Mouse (Mus musculus): ENCODE data around the gene Arl2. TPM values are rescaled to one million over a fixed set of nuclear protein-coding genes. Genes with fewer than 3 reads are reported as not detected.

The Arl2 gene
- polyA plus RNA-seq, 1 experiment from 2014 or later = 97.0 TPM

DNA sequence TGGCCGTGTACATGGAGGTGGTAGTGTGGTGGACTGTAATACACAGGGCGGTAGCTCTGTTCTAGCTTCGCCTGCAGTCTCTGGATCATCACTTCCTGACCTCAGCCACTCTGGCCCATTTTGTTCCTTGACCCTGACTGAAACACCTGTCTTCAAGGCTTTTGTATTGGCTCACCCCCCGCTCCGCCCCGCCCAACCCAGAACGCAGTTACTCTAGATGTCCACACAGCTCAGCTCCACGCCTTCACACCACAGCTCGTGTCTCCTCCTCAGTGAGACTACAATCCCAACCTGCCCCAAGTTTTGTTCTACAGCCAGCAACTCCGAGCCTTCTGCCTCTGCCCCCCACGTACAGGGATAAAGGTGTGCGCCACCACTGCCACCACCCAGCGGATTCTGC lies 52.5 kb downstream of the Arl2 start:
- H3K9me3 ChIP-seq (replicated peaks) = no peaks in the 10 kb centered on the region
- peaks cover 13% of the 10 kb centered on the region for H3K4me1 ChIP-seq
- H3K27ac ChIP-seq = no peak overlapping the region
- H3K36me3 ChIP-seq = peaks cover 79% of the 10 kb centered on the region
- DNase-seq (ENCODE audit: low spot score) = no peak
- no peaks in the 10 kb centered on the region for H3K27me3 ChIP-seq (ENCODE audit: low read depth, poor library complexity, severe bottlenecking)
- H3K4me3 ChIP-seq = no peak overlapping the region
- WGBS = 94% methylated on average over 13 of the region's 13 CpGs

DNA sequence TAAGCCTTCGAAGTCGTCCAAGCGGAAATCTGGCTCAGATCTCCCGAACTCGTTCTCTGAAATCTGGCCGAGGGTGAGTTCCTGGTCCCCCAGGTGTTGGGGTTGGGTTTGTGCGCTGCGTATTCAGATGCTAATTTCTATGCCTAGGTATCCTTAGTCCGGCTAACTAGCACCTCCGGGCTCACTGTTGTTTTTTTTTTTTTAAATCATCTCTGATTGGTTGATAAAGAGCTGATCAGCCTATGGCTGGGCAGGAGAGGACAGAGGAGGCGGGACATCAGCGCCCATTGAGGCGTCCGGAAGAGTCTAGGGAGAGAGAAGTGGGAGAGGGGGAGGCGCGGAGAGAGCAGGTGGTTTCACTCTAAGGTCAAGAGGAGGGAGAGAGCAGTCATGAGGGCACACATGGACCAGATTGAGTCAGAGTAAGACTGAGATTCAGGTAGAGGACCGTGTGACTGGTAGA lies 55.9 kb downstream of the Arl2 start:
- Histone ChIP-seq H3K4me1 (peaks cover 18% of the 10 kb centered on the region), H3K4me3 (peak overlapping the region; percentile 74), H3K9me3 (replicated peaks) (no peaks in the 10 kb centered on the region), H3K36me3 (peaks cover 76% of the 10 kb centered on the region), H3K27ac (peak overlapping the region; percentile 84), H3K27me3 (ENCODE audit: low read depth, poor library complexity, severe bottlenecking) (no peaks in the 10 kb centered on the region)
- 1% methylated on average over 17 of the region's 17 CpGs for WGBS
- peak; percentile 72 for DNase-seq (ENCODE audit: low spot score)

DNA sequence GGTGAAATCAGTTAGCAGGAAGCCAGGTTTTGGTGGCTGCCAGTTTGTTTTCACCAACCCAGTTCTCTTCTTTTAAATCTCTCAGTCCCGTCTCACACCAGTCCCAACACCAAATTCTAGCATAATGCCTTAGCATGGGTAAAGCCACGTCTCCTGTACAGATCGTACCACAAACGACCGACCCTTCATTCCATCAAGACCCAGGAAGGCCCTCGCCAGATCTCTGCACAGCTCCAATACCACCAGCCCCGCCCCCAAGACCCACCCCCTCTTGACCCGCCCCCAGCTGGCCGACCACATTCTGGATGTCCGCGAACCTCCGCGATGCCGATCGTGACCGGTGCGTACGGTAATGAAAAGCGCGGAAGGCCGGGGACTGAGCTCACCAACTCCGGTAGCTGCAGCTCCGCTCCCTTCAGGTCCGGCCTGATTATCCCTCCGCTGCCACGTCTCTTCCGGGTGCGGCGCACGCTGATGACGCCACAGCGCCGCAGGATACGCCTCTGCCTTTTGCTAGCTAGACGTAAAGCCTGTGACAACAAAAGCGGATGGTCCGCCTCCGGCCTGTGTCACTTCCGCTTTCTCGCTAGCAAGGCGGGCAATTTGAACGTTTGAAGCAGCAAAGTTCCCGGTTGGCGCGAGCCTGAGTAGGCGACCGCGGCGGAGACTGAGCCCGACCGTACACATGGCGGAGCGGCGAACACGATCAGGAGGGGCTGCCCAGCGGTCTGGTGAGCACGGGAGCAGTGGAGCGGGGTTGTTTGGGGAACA lies 56.7 kb downstream of the Arl2 start, which contains the start of the genes Zfpl1 and Cdca5:
Gene Zfpl1 (minus strand): TSS at position 479 of the 771 bp plus-strand sequence.
Gene Cdca5 (plus strand): TSS at position 506 of the 771 bp plus-strand sequence.
- WGBS = under 1% methylated on average over 58 of the region's 58 CpGs
- H3K27ac ChIP-seq = peak within 1 kb of the TSS; percentile 84
- H3K9me3 ChIP-seq (replicated peaks) = no peaks in the 10 kb centered on the region
- peak; percentile 98 for DNase-seq (ENCODE audit: low spot score)
- peaks cover 76% of the 10 kb centered on the region for H3K36me3 ChIP-seq
- H3K27me3 ChIP-seq (ENCODE audit: low read depth, poor library complexity, severe bottlenecking) = no peaks in the 10 kb centered on the region
- H3K4me1 ChIP-seq = peaks cover 18% of the 10 kb centered on the region
- peak within 1 kb of the TSS; percentile 74 for H3K4me3 ChIP-seq

Other genes with a start within 250 kb of the Arl2 start
- gene Tigd3, start 247.4 kb downstream of the Arl2 start, polyA plus RNA-seq (2016; fragmentation: Nextera tagmentation; extraction: Ambion mirVana) = 5.2 and 5.9 TPM in 2 replicates
- gene Dpf2, start 228.5 kb downstream of the Arl2 start, polyA plus RNA-seq (2016; fragmentation: Nextera tagmentation; extraction: Ambion mirVana) = 223 and 240 TPM in 2 replicates
- 1.3 and 1.7 TPM in 2 replicates for gene Cdc42ep2, start 216.7 kb downstream of the Arl2 start, polyA plus RNA-seq (2016; fragmentation: Nextera tagmentation; extraction: Ambion mirVana)
- gene Pola2, start 177.3 kb downstream of the Arl2 start, polyA plus RNA-seq (2016; fragmentation: Nextera tagmentation; extraction: Ambion mirVana) = 125 and 130 TPM in 2 replicates
- not detected in 2 replicates for gene Slc22a20, start 155.4 kb downstream of the Arl2 start, polyA plus RNA-seq (2016; fragmentation: Nextera tagmentation; extraction: Ambion mirVana)
- 2.0 and 2.4 TPM in 2 replicates for gene Capn1, start 125.7 kb downstream of the Arl2 start, polyA plus RNA-seq (2016; fragmentation: Nextera tagmentation; extraction: Ambion mirVana)
- 36.9 and 38.6 TPM in 2 replicates for gene Syvn1, start 95.0 kb downstream of the Arl2 start, polyA plus RNA-seq (2016; fragmentation: Nextera tagmentation; extraction: Ambion mirVana)
- 90.3 and 91.4 TPM in 2 replicates for gene Mrpl49, start 83.8 kb downstream of the Arl2 start, polyA plus RNA-seq (2016; fragmentation: Nextera tagmentation; extraction: Ambion mirVana)
- gene Fau, start 83.7 kb downstream of the Arl2 start, polyA plus RNA-seq (2016; fragmentation: Nextera tagmentation; extraction: Ambion mirVana) = 820 and 955 TPM in 2 replicates
- gene Znhit2, start 80.4 kb downstream of the Arl2 start, polyA plus RNA-seq (2016; fragmentation: Nextera tagmentation; extraction: Ambion mirVana) = 35.2 and 36.1 TPM in 2 replicates
- gene Tm7sf2, start 73.2 kb downstream of the Arl2 start, polyA plus RNA-seq (2016; fragmentation: Nextera tagmentation; extraction: Ambion mirVana) = 24.4 and 28.8 TPM in 2 replicates
- gene Vps51, start 64.3 kb downstream of the Arl2 start, polyA plus RNA-seq (2016; fragmentation: Nextera tagmentation; extraction: Ambion mirVana) = 62.1 and 75.7 TPM in 2 replicates
- not detected in 2 replicates for gene Tmem262, start 61.5 kb downstream of the Arl2 start, polyA plus RNA-seq (2016; fragmentation: Nextera tagmentation; extraction: Ambion mirVana)
- 1.3 and 1.6 TPM in 2 replicates for gene Gm28374, start 59.3 kb downstream of the Arl2 start, polyA plus RNA-seq (2016; fragmentation: Nextera tagmentation; extraction: Ambion mirVana)
- gene Zfpl1, start 56.6 kb downstream of the Arl2 start, polyA plus RNA-seq (2016; fragmentation: Nextera tagmentation; extraction: Ambion mirVana) = 74.3 and 85.4 TPM in 2 replicates
- gene Cdca5, start 56.6 kb downstream of the Arl2 start, polyA plus RNA-seq (2016; fragmentation: Nextera tagmentation; extraction: Ambion mirVana) = 70.6 and 76.4 TPM in 2 replicates
- 0.56 and 0.89 TPM in 2 replicates for gene AC131692.1, start 47.1 kb downstream of the Arl2 start, polyA plus RNA-seq (2016; fragmentation: Nextera tagmentation; extraction: Ambion mirVana)
- gene Naaladl1, start 35.8 kb downstream of the Arl2 start, polyA plus RNA-seq (2016; fragmentation: Nextera tagmentation; extraction: Ambion mirVana) = 0.54 and 0.75 TPM in 2 replicates
- 65.4 and 73.3 TPM in 2 replicates for gene Sac3d1, start 22.9 kb downstream of the Arl2 start, polyA plus RNA-seq (2016; fragmentation: Nextera tagmentation; extraction: Ambion mirVana)
- 25.7 and 28.7 TPM in 2 replicates for gene Snx15, start 13.2 kb downstream of the Arl2 start, polyA plus RNA-seq (2016; fragmentation: Nextera tagmentation; extraction: Ambion mirVana)
- gene Batf2, start 565 bp downstream of the Arl2 start, polyA plus RNA-seq (2016; fragmentation: Nextera tagmentation; extraction: Ambion mirVana) = not detected in 2 replicates
- not detected in 2 replicates for gene Majin, start 42.8 kb upstream of the Arl2 start, polyA plus RNA-seq (2016; fragmentation: Nextera tagmentation; extraction: Ambion mirVana)
- 0.97 and 2.1 TPM in 2 replicates for gene Gpha2, start 84.8 kb upstream of the Arl2 start, polyA plus RNA-seq (2016; fragmentation: Nextera tagmentation; extraction: Ambion mirVana)
- gene Ppp2r5b, start 94.3 kb upstream of the Arl2 start, polyA plus RNA-seq (2016; fragmentation: Nextera tagmentation; extraction: Ambion mirVana) = 16.6 and 17.2 TPM in 2 replicates
- 11.4 and 13.0 TPM in 2 replicates for gene Atg2a, start 100.1 kb upstream of the Arl2 start, polyA plus RNA-seq (2016; fragmentation: Nextera tagmentation; extraction: Ambion mirVana)
- 72.5 and 74.9 TPM in 2 replicates for gene Ehd1, start 135.2 kb upstream of the Arl2 start, polyA plus RNA-seq (2016; fragmentation: Nextera tagmentation; extraction: Ambion mirVana)
- gene Cdc42bpg, start 164.9 kb upstream of the Arl2 start, polyA plus RNA-seq (2016; fragmentation: Nextera tagmentation; extraction: Ambion mirVana) = 0.15 and 0.38 TPM in 2 replicates
- gene Men1, start 193.4 kb upstream of the Arl2 start, polyA plus RNA-seq (2016; fragmentation: Nextera tagmentation; extraction: Ambion mirVana) = 118 and 120 TPM in 2 replicates
- 10.4 and 15.2 TPM in 2 replicates for gene Map4k2, start 199.6 kb upstream of the Arl2 start, polyA plus RNA-seq (2016; fragmentation: Nextera tagmentation; extraction: Ambion mirVana)
- 193 and 206 TPM in 2 replicates for gene Sf1, start 222.1 kb upstream of the Arl2 start, polyA plus RNA-seq (2016; fragmentation: Nextera tagmentation; extraction: Ambion mirVana)
- 2.5 and 3.0 TPM in 2 replicates for gene Pygm, start 242.9 kb upstream of the Arl2 start, polyA plus RNA-seq (2016; fragmentation: Nextera tagmentation; extraction: Ambion mirVana)